In the genomic region with DNA sequence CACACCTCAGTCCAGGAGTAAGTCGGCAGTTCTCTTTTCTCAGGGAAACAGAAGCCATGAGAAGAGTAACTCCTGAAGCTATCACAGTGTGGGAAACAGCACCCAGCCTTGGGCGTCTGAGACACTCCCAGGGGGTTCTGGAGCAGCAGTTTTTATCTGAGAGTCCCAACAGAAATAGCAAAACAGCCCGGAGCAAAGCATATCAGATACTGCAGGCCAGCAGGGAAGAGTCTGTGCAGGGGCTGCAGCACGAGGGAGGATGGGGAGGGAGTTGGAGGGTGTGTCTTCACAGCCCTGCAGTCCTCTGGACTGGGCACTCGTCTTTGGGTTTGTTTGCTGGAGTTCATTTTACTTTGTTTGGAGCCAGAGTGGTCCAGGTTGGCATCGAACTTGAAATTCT, we compare ENCODE assay signal across 16 mouse cellular contexts. TPM values are rescaled to one million over a fixed set of nuclear protein-coding genes. Genes with fewer than 3 reads are reported as not detected.
DNase-seq lines count a peak whose midpoint lies in the region; ATAC-seq and TF ChIP-seq lines count a peak whose summit lies in the region.
"Had no signal": no experiment of that assay in that cellular context is flagged by ENCODE, and none has a peak within 500 bp of the region (broad histone marks: within the 10 kb centered on the region; RNA-seq: fewer than 3 reads in every experiment).

No protein-coding gene starts in this region.

- H3K9ac ChIP-seq in heart, adult 2 months (ENCODE audit: low read depth, low read length) = peak overlapping the region; percentile 33
- no peak overlapping the region for H3K9ac ChIP-seq in hindbrain, embryonic 12.5 days
- no peak overlapping the region for H3K9ac ChIP-seq in liver, embryonic 15.5 days
- H3K9ac ChIP-seq: forebrain, embryonic 12.5 days; limb, embryonic 15.5 days; midbrain, embryonic 13.5 days had no signal

- no peak for TF ChIP-seq EP300 in heart, adult 2 months (IDR thresholded peaks at IDR 0.05; ENCODE audit: insufficient read depth, low read depth, low read length)

- H3K27ac ChIP-seq in heart, adult 2 months = peak overlapping the region; percentile 72
- 0 out of 2 replicates have a peak overlapping the region, but pooled peaks have one; percentile 45 for H3K27ac ChIP-seq in hindbrain, embryonic 10.5 days
- H3K27ac ChIP-seq in hindbrain, embryonic 12.5 days = no peak overlapping the region
- H3K27ac ChIP-seq in liver, embryonic 15.5 days (replicated peaks) = peak overlapping the region; percentile 65
- H3K27ac ChIP-seq: forebrain, embryonic 12.5 days; limb, embryonic 15.5 days; midbrain, embryonic 13.5 days had no signal

- H3K9me3 ChIP-seq in hindbrain, embryonic 10.5 days = no peaks in the 10 kb centered on the region
- no peaks in the 10 kb centered on the region for H3K9me3 ChIP-seq in hindbrain, embryonic 12.5 days (replicated peaks)
- H3K9me3 ChIP-seq in liver, embryonic 15.5 days (replicated peaks) = no peaks in the 10 kb centered on the region
- H3K9me3 ChIP-seq: forebrain, embryonic 12.5 days; limb, embryonic 15.5 days; midbrain, embryonic 13.5 days had no signal

- no peaks in the 10 kb centered on the region for H3K27me3 ChIP-seq in heart, adult 2 months (ENCODE audit: control insufficient read depth, insufficient read depth, low read length)
- H3K27me3 ChIP-seq in hindbrain, embryonic 10.5 days (ENCODE audit: insufficient read depth, poor library complexity, severe bottlenecking) = no peaks in the 10 kb centered on the region
- H3K27me3 ChIP-seq in hindbrain, embryonic 12.5 days = peaks cover 2% of the 10 kb centered on the region; the same call in 1 of the 2 replicates
- H3K27me3 ChIP-seq in liver, embryonic 15.5 days = no peaks in the 10 kb centered on the region
- H3K27me3 ChIP-seq: CH12.LX; forebrain, embryonic 12.5 days; limb, embryonic 15.5 days; midbrain, embryonic 13.5 days had no signal

- H3K36me3 ChIP-seq in heart, adult 2 months (ENCODE audit: control insufficient read depth, insufficient read depth, low read length) = peaks cover 8% of the 10 kb centered on the region
- H3K36me3 ChIP-seq in hindbrain, embryonic 10.5 days = no peaks in the 10 kb centered on the region
- no peaks in the 10 kb centered on the region for H3K36me3 ChIP-seq in hindbrain, embryonic 12.5 days
- no peaks in the 10 kb centered on the region; the same call in 1 of the 2 replicates for H3K36me3 ChIP-seq in liver, embryonic 15.5 days (replicated peaks)
- H3K36me3 ChIP-seq: forebrain, embryonic 12.5 days; midbrain, embryonic 13.5 days had no signal

- no peak for ATAC-seq in hindbrain, embryonic 12.5 days (ENCODE audit: low FRiP score)
- ATAC-seq in liver, embryonic 15.5 days (ENCODE audit: insufficient read depth) = peak; percentile 83
- ATAC-seq: midbrain, embryonic 13.5 days had no signal

- whole genome bisulfite sequencing in heart, adult 2 months = 37% methylated on average over 6 of the region's 6 CpGs
- 61% methylated on average over 6 of the region's 6 CpGs for WGBS in hindbrain, embryonic 10.5 days
- WGBS in hindbrain, embryonic 12.5 days = 58% methylated on average over 6 of the region's 6 CpGs
- WGBS in liver, embryonic 15.5 days (ENCODE audit: insufficient replicate concordance) = 24% methylated on average over 6 of the region's 6 CpGs

- intact Hi-C loops in heart, adult 2 months (cut with DNase I) = loop anchor here (5.0 kb wide), 2 partner anchors 37 to 38 kb away; partner anchors contain the start of gene Pitpnm2
- intact Hi-C loops in heart, postnatal 10 days (cut with DNase I) = no loop called here

- H3K4me3 ChIP-seq in heart, adult 2 months = no peak overlapping the region
- no peak overlapping the region for H3K4me3 ChIP-seq in hindbrain, embryonic 10.5 days
- H3K4me3 ChIP-seq in hindbrain, embryonic 12.5 days = no peak overlapping the region
- no peak overlapping the region for H3K4me3 ChIP-seq in liver, embryonic 15.5 days (replicated peaks)
- H3K4me3 ChIP-seq: forebrain, embryonic 12.5 days; limb, embryonic 15.5 days; midbrain, embryonic 13.5 days had no signal

- TF ChIP-seq CTCF in heart, adult 2 months (IDR thresholded peaks at IDR 0.05) = no peak

- DNase-seq in heart, adult 2 months = peak in 1 of 2 experiments; percentile 22
- no peak for DNase-seq in heart, postnatal 10 days
- DNase-seq in hindbrain, embryonic 10.5 days (ENCODE audit: low spot score) = no peak
- DNase-seq in c-Kit-positive CD71-positive TER-119-negative erythroid progenitor cells, embryonic 14.5 days (ENCODE audit: low read depth) = peak; percentile 55
- DNase-seq in ovary, adult 18-20 months (ENCODE audit: low spot score) = no peak
- no peak for DNase-seq in cerebellum, adult 9-11 months
- DNase-seq: embryo, embryonic 11 days; lung, postnatal 36 days; right cerebral cortex, postnatal 14 days; thymus, postnatal 4 days had no signal

- TF ChIP-seq POLR2A in heart, adult 2 months (IDR thresholded peaks at IDR 0.05; ENCODE audit: insufficient read depth, low read depth, low read length) = no peak

- H3K4me1 ChIP-seq in heart, adult 2 months (ENCODE audit: control insufficient read depth, insufficient read depth, low read length) = peaks cover 67% of the 10 kb centered on the region
- peaks cover 62% of the 10 kb centered on the region for H3K4me1 ChIP-seq in hindbrain, embryonic 10.5 days (replicated peaks)
- peaks cover 46% of the 10 kb centered on the region for H3K4me1 ChIP-seq in hindbrain, embryonic 12.5 days
- peaks cover 81% of the 10 kb centered on the region for H3K4me1 ChIP-seq in liver, embryonic 15.5 days (replicated peaks)

- no peak overlapping the region for H3K4me2 ChIP-seq in hindbrain, embryonic 12.5 days (replicated peaks)
- peak overlapping the region; percentile 32 for H3K4me2 ChIP-seq in liver, embryonic 15.5 days
- H3K4me2 ChIP-seq: forebrain, embryonic 12.5 days; limb, embryonic 15.5 days; midbrain, embryonic 13.5 days had no signal

- no peaks in the 10 kb centered on the region for H3K79me2 ChIP-seq in heart, adult 2 months (replicated peaks; ENCODE audit: control insufficient read depth, insufficient read depth, low read length)

RNA-seq across cellular contexts. Expression of gene Pitpnm2, which starts 39.7 kb away (rescaled TPM):
- 10 to 100 TPM; 40.1 TPM for total RNA-seq in heart, adult 2 months (2021)
- polyA plus RNA-seq in heart, adult 2 months (2012; rRNA removed) = 34.9 and 37.7 TPM in 2 replicates
- 10 to 100 TPM; 54.2 to 58.3 TPM for total RNA-seq in heart, postnatal 10 days (2021)
- polyA plus RNA-seq in hindbrain, embryonic 10.5 days (2016; fragmentation: Nextera tagmentation; extraction: Ambion mirVana) = 3.2 and 3.6 TPM in 2 replicates
- 6.9 and 7.0 TPM in 2 replicates for polyA plus RNA-seq in hindbrain, embryonic 12.5 days (2016; fragmentation: Nextera tagmentation; extraction: Ambion mirVana)
- polyA plus RNA-seq in liver, embryonic 15.5 days (2015; fragmentation: Nextera tagmentation; extraction: Ambion mirVana) = 1.5 and 2.2 TPM in 2 replicates
